Mouse (Mus musculus): ENCODE data around the gene Ranbp2. TPM values are rescaled to one million over a fixed set of nuclear protein-coding genes. Genes with fewer than 3 reads are reported as not detected.
A peak's percentile ranks its signal among the peaks of the same experiment; 100 is the strongest.

The Ranbp2 gene
- 10 to 100 TPM; 78.0 to 92.2 (median 85.1) TPM for total RNA-seq (2022)

GRCm38 (mm10) chr10:58446384-58447279 is at the start of gene Ranbp2:
TSS of gene Ranbp2 (plus strand) at chr10:58446920.
- DNase-seq (ENCODE audit: low spot score in 2 of 2): peak; percentile 98 to 99

GRCm38 (mm10) chr10:58398941-58399340 is 47.8 kb upstream of the Ranbp2 start:
- no peak for DNase-seq (ENCODE audit: low spot score in 2 of 2)

DNA sequence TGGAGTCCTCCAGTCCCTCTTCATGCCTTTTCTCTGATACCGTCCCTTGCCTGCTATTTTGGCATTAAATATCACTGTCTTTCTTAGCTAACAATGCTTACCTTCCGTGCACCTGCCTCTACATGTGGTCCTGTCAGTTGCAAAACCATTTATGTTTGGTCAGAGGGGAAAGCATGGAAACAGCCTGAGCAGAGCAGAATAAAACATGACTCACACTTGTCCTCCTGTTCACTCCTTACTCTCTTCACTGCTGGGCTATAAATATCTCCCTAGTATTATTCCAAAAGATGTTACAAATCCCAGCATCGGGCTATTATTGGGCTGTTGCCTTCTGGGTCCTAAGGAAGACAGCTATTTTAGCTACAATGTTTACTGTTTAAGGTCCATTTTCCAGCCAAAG is 44.9 kb upstream of the Ranbp2 start:
- peak in 1 of 2 experiments; percentile 61 for DNase-seq (ENCODE audit: low spot score in 2 of 2)

GRCm38 (mm10) chr10:58404639-58405038 is 42.1 kb upstream of the Ranbp2 start:
- no peak for DNase-seq (ENCODE audit: low spot score in 2 of 2)

- no peak for DNase-seq (ENCODE audit: low spot score in 2 of 2)
These were observed 41.3 kb upstream of the Ranbp2 start for GRCm38 (mm10) chr10:58405285-58405948.

DNA sequence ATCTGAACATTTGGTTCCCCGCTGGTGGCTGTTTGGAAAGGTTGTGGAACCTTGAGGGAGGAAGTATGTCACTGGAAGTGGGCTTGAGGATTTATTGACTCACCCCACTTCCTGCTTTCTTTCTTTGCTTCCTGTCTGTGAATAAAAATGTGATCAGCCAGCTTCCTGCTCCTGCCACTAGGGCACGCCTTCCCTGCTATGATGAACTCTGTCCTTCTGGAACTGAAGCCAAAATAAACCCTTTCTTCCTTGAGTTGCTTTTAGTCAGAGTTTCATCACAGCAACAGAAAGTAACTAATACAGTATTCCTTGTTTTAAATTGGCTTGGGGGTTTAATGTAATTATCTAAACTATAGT is 40.8 kb upstream of the Ranbp2 start:
- no peak for DNase-seq (ENCODE audit: low spot score in 2 of 2)

DNA sequence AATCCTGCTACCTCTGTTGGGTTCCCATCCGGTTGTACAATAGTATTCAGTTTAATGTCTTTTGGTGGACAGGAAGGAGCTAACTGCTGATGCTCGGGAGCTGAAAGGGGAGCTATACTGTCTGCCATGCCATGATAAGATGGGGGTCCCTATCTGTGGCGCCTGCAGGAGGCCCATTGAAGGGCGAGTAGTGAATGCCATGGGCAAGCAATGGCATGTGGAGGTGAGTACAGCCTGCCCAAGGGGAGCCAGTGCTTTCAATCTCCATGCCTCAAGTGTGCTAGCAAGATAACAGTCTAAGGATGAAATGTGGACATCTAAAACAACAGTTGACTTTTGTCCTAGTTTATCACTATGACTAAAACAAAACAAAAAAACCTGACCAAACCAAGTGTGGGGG is 34.4 kb upstream of the Ranbp2 start:
- no peak for DNase-seq (ENCODE audit: low spot score in 2 of 2)

- DNase-seq (ENCODE audit: low spot score in 2 of 2): no peak
These were observed 33.9 kb upstream of the Ranbp2 start for GRCm38 (mm10) chr10:58412852-58413251.

- no peak for DNase-seq (ENCODE audit: low spot score in 2 of 2)
These were observed 30.0 kb upstream of the Ranbp2 start for GRCm38 (mm10) chr10:58416702-58417101.

DNA sequence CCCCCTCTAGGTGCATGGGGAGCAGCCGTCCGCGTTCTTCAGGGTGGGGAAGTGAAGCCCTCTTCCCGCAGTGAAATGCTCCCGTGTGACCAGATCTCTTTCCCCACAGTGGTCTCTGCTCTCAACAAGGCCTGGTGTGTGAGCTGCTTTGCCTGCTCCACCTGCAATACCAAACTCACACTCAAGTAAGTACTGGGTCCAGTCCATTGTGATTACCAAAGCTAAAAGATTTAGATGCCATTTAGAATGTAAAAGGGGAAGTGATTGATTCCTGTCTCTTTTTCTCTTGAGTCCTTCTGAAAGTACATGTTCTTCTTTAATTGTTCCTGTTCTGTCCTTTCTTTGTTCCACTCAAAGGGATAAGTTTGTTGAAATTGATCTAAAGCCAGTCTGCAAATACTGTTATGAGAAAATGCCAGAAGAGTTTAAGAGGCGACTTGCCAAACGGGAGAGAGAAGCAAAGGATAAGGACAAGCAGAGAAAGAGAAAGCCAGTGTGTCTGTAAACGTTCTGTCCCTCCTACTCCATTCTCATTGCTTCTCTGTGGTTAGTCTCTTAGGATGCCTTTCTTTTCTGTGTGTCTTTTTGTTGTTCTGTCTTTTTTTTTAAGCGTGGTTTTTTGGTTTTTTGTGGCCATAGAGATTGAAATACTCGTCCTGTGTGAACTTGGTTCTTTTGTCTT is 28.3 kb upstream of the Ranbp2 start:
- DNase-seq (ENCODE audit: low spot score in 2 of 2): no peak

- no peak for DNase-seq (ENCODE audit: low spot score in 2 of 2)
These were observed 18.8 kb upstream of the Ranbp2 start for GRCm38 (mm10) chr10:58427930-58428329.

DNA sequence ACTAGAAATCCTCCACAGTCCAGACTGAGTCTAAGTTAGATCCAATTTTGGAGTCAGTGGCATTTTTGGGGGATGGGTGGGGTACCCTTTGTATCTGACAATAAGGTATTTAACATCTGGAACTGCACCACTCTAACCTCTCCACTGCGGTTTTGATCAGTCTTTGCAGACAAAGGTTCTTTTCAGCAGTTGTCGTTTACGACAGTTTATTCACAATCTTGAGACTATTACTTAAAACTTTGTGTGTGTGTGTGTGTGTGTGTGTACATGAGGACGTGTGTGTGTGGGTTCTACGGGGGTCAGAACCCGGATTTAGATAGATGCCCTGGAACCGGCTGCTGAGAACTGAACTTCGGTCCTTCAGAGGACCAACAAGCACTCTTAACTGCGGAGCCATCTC is 870 bp upstream of the Ranbp2 start:
- peak in 1 of 2 experiments; percentile 14 for DNase-seq (ENCODE audit: low spot score in 2 of 2)

DNA sequence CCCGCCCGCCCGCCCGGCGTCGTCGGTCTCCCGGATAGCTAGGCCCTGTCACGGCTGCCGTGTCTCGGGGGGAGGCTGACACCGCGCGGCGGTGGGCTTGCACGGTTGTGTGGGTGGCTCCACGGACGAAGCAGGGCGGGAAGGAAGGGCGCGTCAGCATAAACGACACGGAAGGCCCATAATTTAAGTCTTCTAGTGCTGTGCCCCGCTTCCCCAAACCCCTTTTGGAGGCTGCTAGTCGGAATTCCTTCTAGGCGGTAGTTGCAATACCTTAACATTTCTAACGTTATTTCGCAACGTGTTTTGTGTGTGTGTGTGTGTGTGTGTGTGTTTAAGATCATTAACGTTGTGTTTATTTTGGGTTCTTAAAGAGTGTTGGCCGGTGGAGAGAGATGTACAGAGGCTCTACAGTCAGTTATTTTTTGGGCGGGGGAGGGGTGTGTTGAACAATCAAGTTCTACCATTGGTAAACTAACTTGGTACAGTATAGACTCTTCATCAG is 611 bp downstream of the Ranbp2 start:
- DNase-seq (ENCODE audit: low spot score in 2 of 2): no peak

DNA sequence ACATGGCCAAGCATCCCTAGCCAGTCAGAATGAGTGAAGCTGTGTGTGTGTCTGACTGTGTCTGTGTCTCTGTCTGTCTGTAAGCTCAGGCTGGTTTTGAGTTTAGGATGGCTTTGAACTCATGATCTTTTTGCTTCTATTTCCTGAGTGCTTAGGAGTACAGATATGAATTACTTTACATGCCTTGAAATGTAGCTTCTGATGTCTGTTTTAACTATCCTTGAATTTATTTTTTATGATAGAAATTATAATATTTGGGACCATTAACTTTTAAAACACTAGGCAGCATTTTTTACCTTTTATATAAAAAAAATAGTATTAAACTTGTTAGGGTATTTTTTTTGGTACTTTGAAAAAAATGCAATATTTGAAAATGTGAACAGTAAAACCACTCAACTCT is 4.9 kb downstream of the Ranbp2 start:
- no peak for DNase-seq (ENCODE audit: low spot score in 2 of 2)

- DNase-seq (ENCODE audit: low spot score in 2 of 2): no peak
These were observed 5.5 kb downstream of the Ranbp2 start for GRCm38 (mm10) chr10:58452185-58452584.

GRCm38 (mm10) chr10:58459896-58460295 is 13.2 kb downstream of the Ranbp2 start:
- no peak for DNase-seq (ENCODE audit: low spot score in 2 of 2)

- no peak for DNase-seq (ENCODE audit: low spot score in 2 of 2)
These were observed 30.5 kb downstream of the Ranbp2 start for GRCm38 (mm10) chr10:58477086-58477755.

DNA sequence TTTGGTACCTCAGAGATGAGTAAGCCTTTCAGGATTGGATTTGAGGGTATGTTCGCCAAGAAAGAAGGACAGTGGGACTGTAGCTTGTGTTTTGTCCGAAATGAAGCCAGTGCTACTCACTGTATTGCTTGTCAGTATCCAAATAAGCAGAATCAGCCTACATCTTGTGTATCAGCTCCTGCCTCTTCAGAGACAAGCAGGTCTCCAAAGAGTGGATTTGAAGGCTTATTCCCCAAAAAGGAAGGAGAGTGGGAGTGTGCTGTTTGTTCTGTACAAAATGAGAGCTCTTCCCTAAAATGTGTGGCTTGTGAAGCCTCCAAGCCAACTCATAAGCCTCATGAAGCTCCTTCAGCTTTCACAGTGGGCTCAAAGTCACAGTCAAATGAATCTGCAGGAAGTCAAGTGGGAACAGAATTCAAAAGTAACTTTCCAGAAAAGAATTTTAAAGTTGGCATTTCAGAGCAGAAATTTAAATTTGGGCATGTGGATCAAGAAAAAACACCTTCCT is 31.4 kb downstream of the Ranbp2 start:
- no peak for DNase-seq (ENCODE audit: low spot score in 2 of 2)

DNA sequence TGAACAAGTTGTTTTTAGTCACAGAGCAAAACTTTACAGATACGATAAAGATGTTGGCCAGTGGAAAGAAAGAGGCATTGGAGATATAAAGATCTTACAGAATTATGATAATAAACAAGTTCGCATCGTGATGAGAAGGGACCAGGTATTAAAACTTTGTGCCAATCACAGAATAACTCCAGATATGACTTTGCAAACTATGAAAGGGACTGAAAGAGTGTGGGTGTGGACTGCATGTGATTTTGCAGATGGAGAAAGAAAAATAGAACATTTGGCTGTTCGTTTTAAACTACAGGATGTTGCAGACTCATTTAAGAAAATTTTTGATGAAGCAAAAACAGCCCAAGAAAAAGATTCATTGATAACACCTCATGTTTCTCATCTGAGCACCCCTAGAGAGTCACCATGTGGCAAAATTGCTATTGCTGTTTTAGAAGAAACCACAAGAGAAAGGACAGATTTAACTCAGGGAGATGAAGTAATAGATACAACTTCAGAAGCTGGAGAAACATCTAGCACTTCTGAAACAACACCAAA is 33.3 kb downstream of the Ranbp2 start:
- DNase-seq (ENCODE audit: low spot score in 2 of 2): no peak

- no peak for DNase-seq (ENCODE audit: low spot score in 2 of 2)
These were observed 44.3 kb downstream of the Ranbp2 start for GRCm38 (mm10) chr10:58491031-58491430.

DNA sequence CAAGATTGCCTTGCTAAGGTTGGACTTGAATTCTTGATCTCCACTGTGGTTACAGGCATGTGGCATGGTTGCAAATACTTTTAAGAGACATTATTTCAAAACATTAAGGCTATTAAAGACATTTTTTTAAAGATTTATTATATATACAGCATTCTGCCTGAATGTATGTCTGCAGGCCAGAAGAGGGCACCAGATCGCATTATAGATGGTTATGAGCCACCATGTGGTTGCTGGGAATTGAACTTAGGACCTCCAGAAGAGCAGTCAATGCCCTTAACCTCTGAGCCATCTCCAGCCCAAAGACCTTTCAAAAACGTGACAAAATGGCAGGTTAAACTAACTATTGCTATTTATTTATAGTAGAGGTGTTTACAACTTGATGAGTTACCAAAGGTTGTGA is 48.9 kb downstream of the Ranbp2 start:
- no peak for DNase-seq (ENCODE audit: low spot score in 2 of 2)

Measured in left cerebral cortex, adult 8-10 months (tissue).